12 mouse cellular contexts compared by ENCODE assay signal in the genomic region with DNA sequence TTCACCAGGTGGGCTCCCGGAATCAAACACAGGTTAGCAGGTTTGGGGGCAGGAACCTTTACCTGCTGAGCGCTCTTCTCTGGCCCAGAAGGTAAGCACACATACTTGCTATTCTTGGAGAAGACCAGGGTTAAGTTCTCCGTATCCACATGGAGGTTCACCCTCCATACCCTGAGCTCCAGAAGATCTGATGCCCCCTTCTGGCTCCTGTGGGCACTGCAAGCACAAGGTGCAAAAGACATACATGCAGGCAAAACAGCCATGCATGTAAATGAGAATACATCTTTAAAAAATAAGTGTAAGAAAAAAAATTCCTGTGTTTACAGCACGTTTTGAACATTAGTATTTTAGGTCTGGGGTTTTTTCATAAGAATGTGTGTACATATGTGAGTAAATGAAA. TPM values are rescaled to one million over a fixed set of nuclear protein-coding genes. Genes with fewer than 3 reads are reported as not detected.
DNase-seq lines count a peak whose midpoint lies in the region; ATAC-seq and TF ChIP-seq lines count a peak whose summit lies in the region.
"Had no signal": no experiment of that assay in that cellular context is flagged by ENCODE, and none has a peak within 500 bp of the region (broad histone marks: within the 10 kb centered on the region; RNA-seq: fewer than 3 reads in every experiment).

No protein-coding gene starts in this region.

- no peak for DNase-seq in forebrain, postnatal 0 days
- DNase-seq in forebrain, embryonic 14.5 days (ENCODE audit: low spot score): no peak
- DNase-seq in lung, adult 2 months: no peak
- DNase-seq in lung, postnatal 25 days (ENCODE audit: low spot score): no peak
- DNase-seq in c-Kit-positive CD71-positive TER-119-negative erythroid progenitor cells, embryonic 14.5 days (ENCODE audit: low read depth): peak; percentile 23
- DNase-seq in thymus, postnatal 14 days: peak; percentile 54
- DNase-seq in ovary, postnatal 10 days (ENCODE audit: low spot score): no peak
- DNase-seq in heart, embryonic 10.5 days (ENCODE audit: low spot score): no peak
- DNase-seq: adrenal gland, adult 2 months had no signal

- no peak for TF ChIP-seq POLR2A in lung, adult 2 months (IDR thresholded peaks at IDR 0.05; ENCODE audit: borderline replicate concordance, extremely low read depth, low read depth, low read length)

- no peak overlapping the region for H3K27ac ChIP-seq in forebrain, postnatal 0 days (ENCODE audit: low read depth, low read length)
- H3K27ac ChIP-seq in forebrain, embryonic 14.5 days (ENCODE audit: low read depth, low read length): no peak overlapping the region
- no peak overlapping the region for H3K27ac ChIP-seq in heart, embryonic 10.5 days
- H3K27ac ChIP-seq: hindbrain, embryonic 13.5 days had no signal

- no peaks in the 10 kb centered on the region for H3K9me3 ChIP-seq in forebrain, postnatal 0 days (ENCODE audit: low read length)
- H3K9me3 ChIP-seq in forebrain, embryonic 14.5 days (replicated peaks; ENCODE audit: control insufficient read depth, low read length): no peaks in the 10 kb centered on the region
- H3K9me3 ChIP-seq in heart, embryonic 10.5 days: no peaks in the 10 kb centered on the region
- H3K9me3 ChIP-seq: hindbrain, embryonic 13.5 days had no signal

- H3K36me3 ChIP-seq in forebrain, postnatal 0 days (ENCODE audit: insufficient read depth): no peaks in the 10 kb centered on the region
- H3K36me3 ChIP-seq in forebrain, embryonic 14.5 days (ENCODE audit: control insufficient read depth, insufficient read depth, low read length): no peaks in the 10 kb centered on the region
- H3K36me3 ChIP-seq in heart, embryonic 10.5 days: no peaks in the 10 kb centered on the region
- H3K36me3 ChIP-seq: hindbrain, embryonic 13.5 days had no signal

- no peaks in the 10 kb centered on the region for H3K4me1 ChIP-seq in forebrain, postnatal 0 days (ENCODE audit: insufficient read depth)
- H3K4me1 ChIP-seq in forebrain, embryonic 14.5 days (ENCODE audit: control insufficient read depth, insufficient read depth, low read length): no peaks in the 10 kb centered on the region
- no peaks in the 10 kb centered on the region for H3K4me1 ChIP-seq in lung, adult 2 months (ENCODE audit: control insufficient read depth, insufficient read depth, low read length)
- no peaks in the 10 kb centered on the region for H3K4me1 ChIP-seq in heart, embryonic 10.5 days

- peak; percentile 38; the same call in 1 of the 2 replicates for TF ChIP-seq CTCF in forebrain, postnatal 0 days (IDR thresholded peaks at IDR 0.05; ENCODE audit: low read depth)
- TF ChIP-seq CTCF in lung, adult 2 months (IDR thresholded peaks at IDR 0.05; ENCODE audit: insufficient read depth, low read length): peak; percentile 28; the same call in 1 of the 2 replicates

- H3K4me2 ChIP-seq in forebrain, postnatal 0 days (ENCODE audit: low read depth): no peak overlapping the region
- H3K4me2 ChIP-seq in forebrain, embryonic 14.5 days (ENCODE audit: low read length): no peak overlapping the region
- H3K4me2 ChIP-seq: hindbrain, embryonic 13.5 days had no signal

- WGBS in forebrain, postnatal 0 days: 82% methylated on average over 4 of the region's 4 CpGs
- 82% methylated on average over 4 of the region's 4 CpGs for WGBS in forebrain, embryonic 14.5 days
- WGBS in lung, adult 2 months: 79% methylated on average over 4 of the region's 4 CpGs
- 75% methylated on average over 4 of the region's 4 CpGs for WGBS in heart, embryonic 10.5 days

- ATAC-seq in forebrain, postnatal 0 days: no peak
- no peak for ATAC-seq in forebrain, embryonic 14.5 days

- H3K27me3 ChIP-seq in forebrain, postnatal 0 days (ENCODE audit: insufficient read depth, low read length): no peaks in the 10 kb centered on the region
- no peaks in the 10 kb centered on the region for H3K27me3 ChIP-seq in forebrain, embryonic 14.5 days (replicated peaks; ENCODE audit: control insufficient read depth, insufficient read depth, low read length)
- H3K27me3 ChIP-seq in heart, embryonic 10.5 days (ENCODE audit: insufficient read depth, poor library complexity, severe bottlenecking): no peaks in the 10 kb centered on the region
- H3K27me3 ChIP-seq: hindbrain, embryonic 13.5 days had no signal

- H3K4me3 ChIP-seq in forebrain, postnatal 0 days (ENCODE audit: low read depth, low read length): no peak overlapping the region
- H3K4me3 ChIP-seq in forebrain, embryonic 14.5 days (ENCODE audit: low read depth, low read length): no peak overlapping the region
- no peak overlapping the region for H3K4me3 ChIP-seq in lung, adult 2 months (replicated peaks; ENCODE audit: extremely low read depth, low read depth, low read length)
- H3K4me3 ChIP-seq in heart, embryonic 10.5 days: no peak overlapping the region
- H3K4me3 ChIP-seq: hindbrain, embryonic 13.5 days had no signal

- H3K9ac ChIP-seq in forebrain, postnatal 0 days: no peak overlapping the region
- H3K9ac ChIP-seq in forebrain, embryonic 14.5 days (ENCODE audit: low read length): no peak overlapping the region
- H3K9ac ChIP-seq: hindbrain, embryonic 13.5 days had no signal

RNA-seq across cellular contexts. Expression of a gene that starts 52.6 kb away (rescaled TPM):
- total RNA-seq in forebrain, postnatal 0 days (2014; rRNA removed): not detected in 2 replicates
- not detected in 2 replicates for polyA plus RNA-seq in forebrain, postnatal 0 days (2015; fragmentation: Nextera tagmentation; extraction: Ambion mirVana)
- not detected in 2 replicates for polyA plus RNA-seq in forebrain, embryonic 14.5 days (2014; fragmentation: Nextera tagmentation; extraction: Ambion mirVana)
- polyA plus RNA-seq in lung, adult 2 months (2012; rRNA removed): 2.6 and 3.5 TPM in 2 replicates
- polyA plus RNA-seq in heart, embryonic 10.5 days (2016; fragmentation: Nextera tagmentation; extraction: Ambion mirVana): 0.12 and 0.75 TPM in 2 replicates
- total RNA-seq: left cerebral cortex, postnatal 25 days had no signal
- polyA plus RNA-seq: neural tube, embryonic 14.5 days had no signal

Comparison
In these comparisons a context has a peak if more than half of its experiments do, and no peak if none do; other contexts are left out.
1. DNase-seq: peak in c-Kit-positive CD71-positive TER-119-negative erythroid progenitor cells, embryonic 14.5 days (single experiment) and thymus, postnatal 14 days (single experiment); none in forebrain, postnatal 0 days (single experiment), forebrain, embryonic 14.5 days (single experiment), lung, adult 2 months (single experiment), lung, postnatal 25 days (single experiment), ovary, postnatal 10 days (single experiment) and heart, embryonic 10.5 days (single experiment).